ENCODE assay signal across 16 mouse cellular contexts in genomic region chr14:25580397-25580796, GRCm38 (mm10).
DNase-seq lines count a peak whose midpoint lies in the region; ATAC-seq and TF ChIP-seq lines count a peak whose summit lies in the region.
"Had no signal": no experiment of that assay in that cellular context is flagged by ENCODE, and none has a peak within 500 bp of the region (broad histone marks: within the 10 kb centered on the region; RNA-seq: fewer than 3 reads in every experiment).

No protein-coding gene starts in this region.

- H3K9me3 ChIP-seq in heart, embryonic 10.5 days: no peaks in the 10 kb centered on the region
- no peaks in the 10 kb centered on the region for H3K9me3 ChIP-seq in neural tube, embryonic 13.5 days
- H3K9me3 ChIP-seq in hindbrain, embryonic 12.5 days (replicated peaks): no peaks in the 10 kb centered on the region
- H3K9me3 ChIP-seq in neural tube, embryonic 15.5 days (replicated peaks): no peaks in the 10 kb centered on the region
- H3K9me3 ChIP-seq: embryonic facial prominence, embryonic 13.5 days; kidney, embryonic 15.5 days had no signal

- no peak for TF ChIP-seq CTCF in thymus, adult 2 months (IDR thresholded peaks at IDR 0.05; ENCODE audit: borderline replicate concordance, control insufficient read depth, extremely low read depth, insufficient read depth, low read length, poor library complexity)

- H3K36me3 ChIP-seq in heart, embryonic 10.5 days: peaks cover 87% of the 10 kb centered on the region
- peaks cover 79% of the 10 kb centered on the region for H3K36me3 ChIP-seq in neural tube, embryonic 13.5 days
- H3K36me3 ChIP-seq in hindbrain, embryonic 12.5 days: peaks cover 62% of the 10 kb centered on the region
- H3K36me3 ChIP-seq in neural tube, embryonic 15.5 days: peaks cover 55% of the 10 kb centered on the region
- H3K36me3 ChIP-seq in thymus, adult 2 months (ENCODE audit: control insufficient read depth, insufficient read depth, low read length): peaks cover 20% of the 10 kb centered on the region; the same call in 1 of the 2 replicates

- peak overlapping the region; percentile 19; the same call in 1 of the 2 replicates for H3K9ac ChIP-seq in neural tube, embryonic 13.5 days
- no peak overlapping the region for H3K9ac ChIP-seq in hindbrain, embryonic 12.5 days
- H3K9ac ChIP-seq in neural tube, embryonic 15.5 days (replicated peaks): 0 out of 2 replicates have a peak overlapping the region, but pooled peaks have one; percentile 17
- H3K9ac ChIP-seq: embryonic facial prominence, embryonic 13.5 days; kidney, embryonic 15.5 days had no signal

- no peak overlapping the region for H3K4me3 ChIP-seq in heart, embryonic 10.5 days
- H3K4me3 ChIP-seq in neural tube, embryonic 13.5 days: no peak overlapping the region
- H3K4me3 ChIP-seq in hindbrain, embryonic 12.5 days: no peak overlapping the region
- H3K4me3 ChIP-seq in neural tube, embryonic 15.5 days (replicated peaks): no peak overlapping the region
- no peak overlapping the region for H3K4me3 ChIP-seq in thymus, adult 2 months (ENCODE audit: control insufficient read depth, insufficient read depth, low read length)
- H3K4me3 ChIP-seq: embryonic facial prominence, embryonic 13.5 days; gastrocnemius, adult 2 months; kidney, embryonic 15.5 days had no signal

- WGBS in heart, embryonic 10.5 days: 67% methylated on average over 1 of the region's 1 CpGs
- WGBS in neural tube, embryonic 13.5 days: 44% methylated on average over 1 of the region's 1 CpGs
- WGBS in hindbrain, embryonic 12.5 days: 19% methylated on average over 1 of the region's 1 CpGs
- WGBS in neural tube, embryonic 15.5 days: 31% methylated on average over 1 of the region's 1 CpGs
- 83% methylated on average over 1 of the region's 1 CpGs for WGBS in thymus, adult 2 months

- no peak for TF ChIP-seq POLR2A in thymus, adult 2 months (IDR thresholded peaks at IDR 0.05; ENCODE audit: control insufficient read depth, extremely low read depth, insufficient read depth, low read length, poor library complexity)

- H3K4me1 ChIP-seq in heart, embryonic 10.5 days: peaks cover 59% of the 10 kb centered on the region
- peaks cover 76% of the 10 kb centered on the region for H3K4me1 ChIP-seq in neural tube, embryonic 13.5 days (replicated peaks)
- peaks cover 61% of the 10 kb centered on the region for H3K4me1 ChIP-seq in hindbrain, embryonic 12.5 days
- peaks cover 54% of the 10 kb centered on the region for H3K4me1 ChIP-seq in neural tube, embryonic 15.5 days
- H3K4me1 ChIP-seq in thymus, adult 2 months (replicated peaks; ENCODE audit: control insufficient read depth, insufficient read depth, low read length): peaks cover 18% of the 10 kb centered on the region

- H3K27ac ChIP-seq in heart, embryonic 10.5 days: peak overlapping the region; percentile 43; the same call in 1 of the 2 replicates
- H3K27ac ChIP-seq in neural tube, embryonic 13.5 days (replicated peaks): peak overlapping the region; percentile 62
- peak overlapping the region; percentile 53 for H3K27ac ChIP-seq in hindbrain, embryonic 12.5 days
- 0 out of 2 replicates have a peak overlapping the region, but pooled peaks have one; percentile 13 for H3K27ac ChIP-seq in neural tube, embryonic 15.5 days (replicated peaks)
- H3K27ac ChIP-seq in thymus, adult 2 months (ENCODE audit: control insufficient read depth, insufficient read depth, low read length): no peak overlapping the region
- H3K27ac ChIP-seq: embryonic facial prominence, embryonic 13.5 days; kidney, embryonic 15.5 days had no signal

- no peak for DNase-seq in heart, embryonic 10.5 days (ENCODE audit: low spot score)
- DNase-seq in heart, adult 18-20 months: no peak
- no peak for DNase-seq in neural tube, embryonic 10.5 days (ENCODE audit: extremely low spot score, low spot score)
- no peak for DNase-seq in thymus, adult 2 months
- no peak for DNase-seq in urinary bladder, postnatal 14 days (ENCODE audit: low spot score)
- DNase-seq: cerebellum, adult 8-10 months; gastrocnemius, adult 2 months; left cerebral cortex, postnatal 4 days; lung, adult 18-20 months; lung, postnatal 4 days; right cerebral cortex, postnatal 4 days had no signal

- no peak overlapping the region for H3K4me2 ChIP-seq in neural tube, embryonic 13.5 days
- no peak overlapping the region for H3K4me2 ChIP-seq in hindbrain, embryonic 12.5 days (replicated peaks)
- no peak overlapping the region for H3K4me2 ChIP-seq in neural tube, embryonic 15.5 days
- H3K4me2 ChIP-seq: embryonic facial prominence, embryonic 13.5 days; kidney, embryonic 15.5 days had no signal

- H3K27me3 ChIP-seq in heart, embryonic 10.5 days (ENCODE audit: insufficient read depth, poor library complexity, severe bottlenecking): no peaks in the 10 kb centered on the region
- H3K27me3 ChIP-seq in neural tube, embryonic 13.5 days: no peaks in the 10 kb centered on the region
- H3K27me3 ChIP-seq in hindbrain, embryonic 12.5 days: no peaks in the 10 kb centered on the region
- H3K27me3 ChIP-seq in neural tube, embryonic 15.5 days (replicated peaks): no peaks in the 10 kb centered on the region
- H3K27me3 ChIP-seq in thymus, adult 2 months (ENCODE audit: control insufficient read depth, insufficient read depth, low read length): no peaks in the 10 kb centered on the region
- H3K27me3 ChIP-seq: embryonic facial prominence, embryonic 13.5 days; kidney, embryonic 15.5 days had no signal

- ATAC-seq in neural tube, embryonic 13.5 days (ENCODE audit: low read depth): no peak
- no peak for ATAC-seq in hindbrain, embryonic 12.5 days (ENCODE audit: low FRiP score)
- ATAC-seq in neural tube, embryonic 15.5 days (ENCODE audit: low FRiP score): no peak
